Mouse (Mus musculus): ENCODE results near the gene AC131692.1. TPM values are rescaled to one million over a fixed set of nuclear protein-coding genes. Genes with fewer than 3 reads are reported as not detected.
A peak's percentile ranks its signal among the peaks of the same experiment; 100 is the strongest.

Gene AC131692.1
- total RNA-seq, 1 experiment from 2014 or later, result not detected

DNA sequence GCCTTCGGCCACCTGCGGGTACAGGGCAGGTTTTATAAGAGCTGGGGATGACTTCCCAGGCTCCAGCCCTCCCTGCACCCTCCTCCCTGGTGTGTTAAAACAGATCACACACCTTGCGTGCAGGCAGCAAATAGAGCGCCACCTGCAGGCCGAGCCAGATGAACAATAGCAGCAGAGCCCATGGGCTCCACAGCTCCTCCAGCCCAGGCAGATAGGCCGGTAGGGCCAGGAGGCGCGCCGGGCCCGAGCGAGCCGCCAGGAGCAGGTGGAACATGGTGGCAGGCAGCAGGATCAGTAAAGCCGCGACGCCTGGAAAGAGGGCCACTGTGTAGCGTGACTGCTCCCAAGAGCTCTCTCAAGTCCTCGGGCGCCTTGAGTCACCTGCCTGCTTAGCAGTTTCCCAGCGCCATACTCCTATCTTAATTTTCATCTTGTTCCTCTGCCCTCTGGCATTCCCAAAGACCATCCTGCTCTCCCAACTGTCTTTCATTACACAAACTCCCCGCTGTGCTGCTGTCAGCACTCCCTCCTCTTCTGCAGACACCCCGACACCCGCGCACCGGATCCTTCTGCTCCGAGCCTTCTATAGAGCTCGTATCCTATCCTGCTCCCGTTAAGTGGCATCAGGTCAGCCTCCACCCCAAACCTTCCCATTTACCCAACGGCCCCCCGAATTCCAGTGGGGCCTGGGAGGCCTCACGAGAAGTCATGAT is 27.1 kb upstream of the AC131692.1 start:
- ATAC-seq (replicated peaks; ENCODE audit: insufficient number of reproducible peaks, low FRiP score, low TSS enrichment, poor library complexity, severe bottlenecking), result peak; percentile 60

- ATAC-seq (replicated peaks; ENCODE audit: insufficient number of reproducible peaks, low FRiP score, low TSS enrichment, poor library complexity, severe bottlenecking), result peak; percentile 80
These were observed 26.3 kb upstream of the AC131692.1 start, which contains the start of gene Tm7sf2 for GRCm38 (mm10) chr19:6067724-6068415. Gene Tm7sf2 (minus strand): TSS chr19:6068373.

DNA sequence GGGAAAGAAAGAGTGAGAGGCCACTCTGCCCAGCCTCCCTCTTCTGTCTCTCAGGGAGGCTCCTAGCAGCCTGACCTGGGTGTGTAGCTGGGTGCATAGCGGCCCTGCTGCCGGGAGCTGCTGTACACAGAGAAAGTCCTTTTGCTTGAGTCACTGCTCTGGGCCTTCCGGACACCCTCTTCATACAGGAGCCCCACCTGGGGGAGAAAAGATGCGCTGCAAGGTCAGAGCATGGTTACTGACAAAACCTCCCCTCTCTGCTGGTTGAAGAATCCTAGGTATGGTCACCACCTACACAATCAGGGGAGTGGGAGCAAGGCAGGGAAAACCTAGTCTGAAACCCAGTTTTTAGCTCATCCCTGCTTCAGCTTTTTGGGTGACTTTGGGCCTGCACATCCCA is 25.3 kb upstream of the AC131692.1 start:
- no peak for ATAC-seq (replicated peaks; ENCODE audit: insufficient number of reproducible peaks, low FRiP score, low TSS enrichment, poor library complexity, severe bottlenecking)

GRCm38 (mm10) chr19:6069851-6070250 is 24.4 kb upstream of the AC131692.1 start:
- ATAC-seq (replicated peaks; ENCODE audit: insufficient number of reproducible peaks, low FRiP score, low TSS enrichment, poor library complexity, severe bottlenecking), result no peak

DNA sequence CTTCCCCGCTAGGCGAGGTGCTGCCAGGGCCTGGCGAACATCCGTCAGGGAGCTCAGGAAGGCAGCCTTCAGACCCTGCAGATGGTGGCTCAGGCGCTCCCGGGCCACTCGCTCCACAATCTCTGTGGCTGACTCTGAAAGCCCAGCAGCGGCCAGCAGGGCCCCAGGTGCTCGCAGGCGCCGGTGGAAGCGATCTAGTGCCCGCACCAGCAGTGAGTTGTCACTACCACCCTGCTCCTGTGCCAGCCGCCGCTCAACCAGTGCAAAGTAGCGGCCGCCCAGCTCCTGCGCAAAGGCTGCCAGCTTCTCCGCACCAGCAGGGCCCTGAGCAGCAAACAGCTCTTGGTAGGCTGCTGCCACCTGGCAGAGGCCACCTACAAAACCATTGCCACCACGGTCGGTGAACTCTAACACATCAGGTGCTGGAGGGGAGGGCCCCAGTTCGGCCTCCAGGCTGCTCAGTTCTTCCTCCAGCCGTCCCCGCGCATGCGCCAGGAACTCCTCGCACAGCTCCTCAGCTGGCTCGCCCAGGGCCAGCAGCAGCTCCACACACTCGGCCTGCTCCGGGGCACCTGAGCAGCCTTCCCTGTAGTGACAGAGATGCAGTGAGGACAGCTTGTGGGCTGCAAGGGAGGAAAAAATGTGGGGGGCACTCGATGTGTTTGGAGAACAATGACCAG is 23.5 kb upstream of the AC131692.1 start:
- no peak for ATAC-seq (replicated peaks; ENCODE audit: insufficient number of reproducible peaks, low FRiP score, low TSS enrichment, poor library complexity, severe bottlenecking)

DNA sequence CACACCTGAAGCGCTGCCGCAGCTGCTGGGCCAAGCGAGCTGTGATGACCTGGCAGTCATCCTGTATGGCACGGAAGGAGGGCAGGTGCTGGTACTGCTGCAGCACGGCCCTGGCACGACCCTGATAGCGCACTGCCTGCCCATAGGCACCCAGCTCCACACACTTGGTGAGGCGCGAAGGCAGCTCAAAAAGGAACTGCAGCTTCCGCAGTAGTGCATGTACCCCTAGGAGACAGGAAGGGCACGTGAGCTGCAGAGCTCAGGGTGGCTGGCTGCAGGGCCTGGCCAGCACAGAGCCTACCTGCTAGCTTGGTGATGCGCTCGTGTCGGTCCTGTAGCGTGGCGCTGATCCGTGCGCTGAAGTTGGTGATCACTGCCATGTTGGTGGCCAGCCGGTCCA is 23.0 kb upstream of the AC131692.1 start:
- no peak for ATAC-seq (replicated peaks; ENCODE audit: insufficient number of reproducible peaks, low FRiP score, low TSS enrichment, poor library complexity, severe bottlenecking)

- 0 out of 2 replicates have a peak, but pooled peaks have one; percentile 55 for ATAC-seq (replicated peaks; ENCODE audit: insufficient number of reproducible peaks, low FRiP score, low TSS enrichment, poor library complexity, severe bottlenecking)
These were observed 20.3 kb upstream of the AC131692.1 start for GRCm38 (mm10) chr19:6073889-6074288.

- peak; percentile 92 for ATAC-seq (replicated peaks; ENCODE audit: insufficient number of reproducible peaks, low FRiP score, low TSS enrichment, poor library complexity, severe bottlenecking)
These were observed 17.4 kb upstream of the AC131692.1 start, which contains the start of gene Vps51 for GRCm38 (mm10) chr19:6076564-6077393. Gene Vps51 (minus strand): TSS chr19:6077231.

DNA sequence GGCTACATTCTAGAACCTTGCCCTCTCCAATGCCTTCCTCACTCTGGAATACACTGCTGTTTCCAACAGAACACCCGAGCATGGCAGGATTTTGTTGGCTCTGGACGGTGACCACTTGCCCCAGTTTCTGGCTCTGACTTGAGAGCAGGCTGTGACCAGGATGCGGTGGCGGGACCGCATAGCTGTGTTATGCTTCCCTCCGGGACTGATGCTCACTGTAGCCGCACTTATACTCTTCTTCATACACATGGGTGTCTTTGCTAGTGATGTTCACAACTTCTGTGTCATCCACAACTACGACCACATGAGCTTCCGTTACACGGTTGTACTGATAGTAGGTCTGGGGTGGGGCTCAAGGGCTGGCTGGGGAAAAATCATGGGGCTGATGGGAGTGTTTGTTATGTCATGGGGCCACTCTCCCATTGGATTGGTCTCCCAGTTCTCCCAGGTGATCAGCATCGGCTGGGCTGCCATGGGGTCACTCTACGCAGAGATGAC is 14.2 kb upstream of the AC131692.1 start, which contains the start of gene Tmem262:
Gene Tmem262 (plus strand): TSS at position 51 of the 498 bp plus-strand sequence.
- no peak for ATAC-seq (replicated peaks; ENCODE audit: insufficient number of reproducible peaks, low FRiP score, low TSS enrichment, poor library complexity, severe bottlenecking)

- ATAC-seq (replicated peaks; ENCODE audit: insufficient number of reproducible peaks, low FRiP score, low TSS enrichment, poor library complexity, severe bottlenecking), result no peak
These were observed 12.1 kb upstream of the AC131692.1 start, which contains the start of gene Gm28374 for GRCm38 (mm10) chr19:6082156-6082555. Gene Gm28374 (minus strand): TSS chr19:6082256.

DNA sequence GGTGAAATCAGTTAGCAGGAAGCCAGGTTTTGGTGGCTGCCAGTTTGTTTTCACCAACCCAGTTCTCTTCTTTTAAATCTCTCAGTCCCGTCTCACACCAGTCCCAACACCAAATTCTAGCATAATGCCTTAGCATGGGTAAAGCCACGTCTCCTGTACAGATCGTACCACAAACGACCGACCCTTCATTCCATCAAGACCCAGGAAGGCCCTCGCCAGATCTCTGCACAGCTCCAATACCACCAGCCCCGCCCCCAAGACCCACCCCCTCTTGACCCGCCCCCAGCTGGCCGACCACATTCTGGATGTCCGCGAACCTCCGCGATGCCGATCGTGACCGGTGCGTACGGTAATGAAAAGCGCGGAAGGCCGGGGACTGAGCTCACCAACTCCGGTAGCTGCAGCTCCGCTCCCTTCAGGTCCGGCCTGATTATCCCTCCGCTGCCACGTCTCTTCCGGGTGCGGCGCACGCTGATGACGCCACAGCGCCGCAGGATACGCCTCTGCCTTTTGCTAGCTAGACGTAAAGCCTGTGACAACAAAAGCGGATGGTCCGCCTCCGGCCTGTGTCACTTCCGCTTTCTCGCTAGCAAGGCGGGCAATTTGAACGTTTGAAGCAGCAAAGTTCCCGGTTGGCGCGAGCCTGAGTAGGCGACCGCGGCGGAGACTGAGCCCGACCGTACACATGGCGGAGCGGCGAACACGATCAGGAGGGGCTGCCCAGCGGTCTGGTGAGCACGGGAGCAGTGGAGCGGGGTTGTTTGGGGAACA is 9.6 kb upstream of the AC131692.1 start, which contains the start of the genes Zfpl1 and Cdca5:
Gene Zfpl1 (minus strand): TSS at position 479 of the 771 bp plus-strand sequence.
Gene Cdca5 (plus strand): TSS at position 506 of the 771 bp plus-strand sequence.
- ATAC-seq (replicated peaks; ENCODE audit: insufficient number of reproducible peaks, low FRiP score, low TSS enrichment, poor library complexity, severe bottlenecking), result peak; percentile 96

DNA sequence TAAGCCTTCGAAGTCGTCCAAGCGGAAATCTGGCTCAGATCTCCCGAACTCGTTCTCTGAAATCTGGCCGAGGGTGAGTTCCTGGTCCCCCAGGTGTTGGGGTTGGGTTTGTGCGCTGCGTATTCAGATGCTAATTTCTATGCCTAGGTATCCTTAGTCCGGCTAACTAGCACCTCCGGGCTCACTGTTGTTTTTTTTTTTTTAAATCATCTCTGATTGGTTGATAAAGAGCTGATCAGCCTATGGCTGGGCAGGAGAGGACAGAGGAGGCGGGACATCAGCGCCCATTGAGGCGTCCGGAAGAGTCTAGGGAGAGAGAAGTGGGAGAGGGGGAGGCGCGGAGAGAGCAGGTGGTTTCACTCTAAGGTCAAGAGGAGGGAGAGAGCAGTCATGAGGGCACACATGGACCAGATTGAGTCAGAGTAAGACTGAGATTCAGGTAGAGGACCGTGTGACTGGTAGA is 8.8 kb upstream of the AC131692.1 start:
- ATAC-seq (replicated peaks; ENCODE audit: insufficient number of reproducible peaks, low FRiP score, low TSS enrichment, poor library complexity, severe bottlenecking), result peak; percentile 72

DNA sequence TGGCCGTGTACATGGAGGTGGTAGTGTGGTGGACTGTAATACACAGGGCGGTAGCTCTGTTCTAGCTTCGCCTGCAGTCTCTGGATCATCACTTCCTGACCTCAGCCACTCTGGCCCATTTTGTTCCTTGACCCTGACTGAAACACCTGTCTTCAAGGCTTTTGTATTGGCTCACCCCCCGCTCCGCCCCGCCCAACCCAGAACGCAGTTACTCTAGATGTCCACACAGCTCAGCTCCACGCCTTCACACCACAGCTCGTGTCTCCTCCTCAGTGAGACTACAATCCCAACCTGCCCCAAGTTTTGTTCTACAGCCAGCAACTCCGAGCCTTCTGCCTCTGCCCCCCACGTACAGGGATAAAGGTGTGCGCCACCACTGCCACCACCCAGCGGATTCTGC is 5.4 kb upstream of the AC131692.1 start:
- no peak for ATAC-seq (replicated peaks; ENCODE audit: insufficient number of reproducible peaks, low FRiP score, low TSS enrichment, poor library complexity, severe bottlenecking)

GRCm38 (mm10) chr19:6097847-6098246 is 3.6 kb downstream of the AC131692.1 start:
- no peak for ATAC-seq (replicated peaks; ENCODE audit: insufficient number of reproducible peaks, low FRiP score, low TSS enrichment, poor library complexity, severe bottlenecking)

GRCm38 (mm10) chr19:6101186-6101585 is 7.0 kb downstream of the AC131692.1 start:
- ATAC-seq (replicated peaks; ENCODE audit: insufficient number of reproducible peaks, low FRiP score, low TSS enrichment, poor library complexity, severe bottlenecking), result no peak

GRCm38 (mm10) chr19:6102169-6102853 is 8.1 kb downstream of the AC131692.1 start:
- no peak for ATAC-seq (replicated peaks; ENCODE audit: insufficient number of reproducible peaks, low FRiP score, low TSS enrichment, poor library complexity, severe bottlenecking)

DNA sequence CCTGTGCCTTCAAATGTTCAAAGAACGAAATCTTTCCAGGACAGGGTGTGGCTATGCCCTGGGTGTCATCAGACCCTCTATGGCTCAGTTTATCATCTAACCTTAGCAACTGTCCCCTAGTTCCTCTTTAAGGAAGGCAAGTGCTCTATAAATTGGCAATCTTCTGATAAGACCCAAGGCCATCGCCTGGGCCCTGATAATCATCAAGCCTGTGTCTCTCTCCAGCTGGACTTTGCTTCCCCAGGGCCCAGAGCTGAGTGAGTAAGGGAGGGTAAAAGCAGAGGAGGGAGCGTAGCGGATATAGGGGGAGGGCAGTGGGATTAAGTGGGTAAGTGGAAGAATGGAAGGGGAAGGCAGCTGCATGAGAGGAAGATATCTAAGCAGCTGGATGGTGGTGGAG is 10.3 kb downstream of the AC131692.1 start:
- no peak for ATAC-seq (replicated peaks; ENCODE audit: insufficient number of reproducible peaks, low FRiP score, low TSS enrichment, poor library complexity, severe bottlenecking)

All from monocyte, adult 5-6 weeks (primary cell).